Mouse (Mus musculus) forebrain, embryonic 16.5 days (tissue): ENCODE measurements around the gene Tk1. TPM values are rescaled to one million over a fixed set of nuclear protein-coding genes. Genes with fewer than 3 reads are reported as not detected.

Experiments used
- ATAC-seq: fragments of 200-750 bp; cut with Nextera tagmentation; 2 replicates; pipeline ENCODE4 v1.8.0; 2017; ENCODE audit warnings: mild to moderate bottlenecking, moderate library complexity
- H3K27ac ChIP-seq: fragments of 300-500 bp; sonication (generic); 2 replicates; pipeline ENCODE4 v1.5.1; 2014; ENCODE audit warnings: low read length, control low read depth
- H3K27me3 ChIP-seq: fragments of 300-500 bp; sonication (generic); replicated peaks from 2 replicates; pipeline ENCODE4 v1.6.1; 2014; ENCODE audit warnings: low read length; ENCODE audit not compliant: control insufficient read depth, insufficient read depth
- H3K36me3 ChIP-seq: fragments of 300-500 bp; sonication (generic); 2 replicates; pipeline ENCODE4 v1.6.1; 2014; ENCODE audit not compliant: control insufficient read depth, insufficient read depth
- H3K4me1 ChIP-seq: fragments of 300-500 bp; sonication (generic); replicated peaks from 2 replicates; pipeline ENCODE4 v1.6.1; 2014; ENCODE audit warnings: low read length; ENCODE audit not compliant: control insufficient read depth, insufficient read depth
- H3K4me2 ChIP-seq: fragments of 300-500 bp; sonication (generic); 2 replicates; pipeline ENCODE4 v1.6.1; 2014; ENCODE audit warnings: mild to moderate bottlenecking, low read length, control low read depth
- H3K4me3 ChIP-seq: fragments of 300-500 bp; sonication (generic); replicated peaks from 2 replicates; pipeline ENCODE4 v1.5.1; 2014; ENCODE audit warnings: mild to moderate bottlenecking, low read length, control low read depth
- H3K9ac ChIP-seq: fragments of 300-500 bp; sonication (generic); replicated peaks from 2 replicates; pipeline ENCODE4 v1.6.1; 2014; ENCODE audit warnings: low read depth, low read length, control low read depth
- H3K9me3 ChIP-seq: fragments of 300-500 bp; sonication (generic); 2 replicates; pipeline ENCODE4 v1.6.1; 2016; ENCODE audit warnings: low read length; ENCODE audit not compliant: control insufficient read depth
- WGBS: fragments of 180-500 bp; shearing (Covaris S2); extraction: QIAGEN DNeasy Blood & Tissue Kit; methylation state at CpG from one replicate; pipeline ENCODE4 v1.1.7; 2014; 5-methylcytosine and 5-hydroxymethylcytosine counted together
- polyA plus RNA-seq: library from polyadenylated mRNA; unstranded; fragments of >200 nt; fragmentation: Nextera tagmentation; extraction: Ambion mirVana; gene quantifications from 2 replicates; pipeline ENCODE4 v1.2.1, GENCODE M21; 2015

Gene Tk1
- polyA plus RNA-seq, 1 experiment from 2014 or later = 37.5 TPM

GRCm38 (mm10) chr11:117772352-117772751 lies 53.5 kb downstream of the Tk1 start:
- no peak for ATAC-seq
- Histone ChIP-seq H3K9me3 (no peaks in the 10 kb centered on the region), H3K4me1 (peaks cover 6% of the 10 kb centered on the region), H3K27ac (no peak overlapping the region), H3K4me3 (no peak overlapping the region), H3K4me2 (no peak overlapping the region), H3K27me3 (no peaks in the 10 kb centered on the region), H3K36me3 (no peaks in the 10 kb centered on the region; the same call in 1 of the 2 replicates), H3K9ac (no peak overlapping the region)
- 93% methylated on average over 7 of the region's 7 CpGs for WGBS

GRCm38 (mm10) chr11:117770407-117770806 lies 55.5 kb downstream of the Tk1 start:
- no peak for ATAC-seq
- no peaks in the 10 kb centered on the region for H3K27me3 ChIP-seq
- H3K4me3 ChIP-seq = no peak overlapping the region
- WGBS = 85% methylated on average over 9 of the region's 10 CpGs
- H3K4me1 ChIP-seq = peaks cover 6% of the 10 kb centered on the region
- no peak overlapping the region for H3K27ac ChIP-seq
- no peak overlapping the region for H3K9ac ChIP-seq
- no peak overlapping the region for H3K4me2 ChIP-seq
- H3K9me3 ChIP-seq = no peaks in the 10 kb centered on the region
- H3K36me3 ChIP-seq = no peaks in the 10 kb centered on the region; the same call in 1 of the 2 replicates

- ATAC-seq = no peak
- no peaks in the 10 kb centered on the region for H3K27me3 ChIP-seq
- no peak overlapping the region for H3K27ac ChIP-seq
- no peaks in the 10 kb centered on the region for H3K9me3 ChIP-seq
- H3K9ac ChIP-seq = no peak overlapping the region
- 48% methylated on average over 7 of the region's 7 CpGs for WGBS
- peaks cover 6% of the 10 kb centered on the region for H3K4me1 ChIP-seq
- peaks cover 4% of the 10 kb centered on the region for H3K36me3 ChIP-seq
- no peak overlapping the region for H3K4me3 ChIP-seq
- H3K4me2 ChIP-seq = no peak overlapping the region
Observed at GRCm38 (mm10) chr11:117769683-117770047, 56.2 kb downstream of the Tk1 start.

- H3K4me3 ChIP-seq = no peak overlapping the region
- 72% methylated on average over 20 of the region's 20 CpGs for WGBS
- H3K9ac ChIP-seq = no peak overlapping the region
- peaks cover 6% of the 10 kb centered on the region for H3K4me1 ChIP-seq
- no peak for ATAC-seq
- no peaks in the 10 kb centered on the region for H3K9me3 ChIP-seq
- peaks cover 4% of the 10 kb centered on the region for H3K36me3 ChIP-seq
- no peak overlapping the region for H3K27ac ChIP-seq
- H3K27me3 ChIP-seq = no peaks in the 10 kb centered on the region
- no peak overlapping the region for H3K4me2 ChIP-seq
Observed at GRCm38 (mm10) chr11:117768725-117769682, 56.9 kb downstream of the Tk1 start.

- WGBS = 87% methylated on average over 3 of the region's 3 CpGs
- no peaks in the 10 kb centered on the region for H3K27me3 ChIP-seq
- ATAC-seq = no peak
- H3K27ac ChIP-seq = no peak overlapping the region
- H3K36me3 ChIP-seq = peaks cover 4% of the 10 kb centered on the region
- no peak overlapping the region for H3K9ac ChIP-seq
- H3K4me1 ChIP-seq = peaks cover 6% of the 10 kb centered on the region
- H3K4me3 ChIP-seq = no peak overlapping the region
- H3K9me3 ChIP-seq = no peaks in the 10 kb centered on the region
- no peak overlapping the region for H3K4me2 ChIP-seq
Observed at GRCm38 (mm10) chr11:117766275-117766674, 59.6 kb downstream of the Tk1 start.

Other genes starting within 250 kb of the Tk1 start
- gene Tnrc6c, start 171.8 kb downstream of the Tk1 start, polyA plus RNA-seq = 28.0 and 29.7 TPM in 2 replicates
- gene Tmc8, start 44.0 kb downstream of the Tk1 start, polyA plus RNA-seq = 0.78 and 0.99 TPM in 2 replicates
- 2.7 and 3.3 TPM in 2 replicates for gene Tmc6, start 43.9 kb downstream of the Tk1 start, polyA plus RNA-seq
- gene 6030468B19Rik, start 28.4 kb downstream of the Tk1 start, polyA plus RNA-seq = not detected in 2 replicates
- 0.19 and 0.90 TPM in 2 replicates for gene Gm20708, start 16.4 kb downstream of the Tk1 start, polyA plus RNA-seq
- gene Syngr2, start 16.4 kb downstream of the Tk1 start, polyA plus RNA-seq = 13.1 and 14.4 TPM in 2 replicates
- 5.2 and 7.1 TPM in 2 replicates for gene Afmid, start 168 bp downstream of the Tk1 start, polyA plus RNA-seq
- gene Birc5, start 23.2 kb upstream of the Tk1 start, polyA plus RNA-seq = 72.6 and 82.9 TPM in 2 replicates
- not detected in 2 replicates for gene Tmem235, start 34.7 kb upstream of the Tk1 start, polyA plus RNA-seq
- 3.7 and 5.4 TPM in 2 replicates for gene Tha1, start 47.4 kb upstream of the Tk1 start, polyA plus RNA-seq
- 11.7 and 13.7 TPM in 2 replicates for gene Socs3, start 144.0 kb upstream of the Tk1 start, polyA plus RNA-seq
- gene Pgs1, start 160.2 kb upstream of the Tk1 start, polyA plus RNA-seq = 56.9 and 58.1 TPM in 2 replicates